Mouse (Mus musculus) limb, embryonic 15.5 days (tissue): Measurements from ENCODE around the gene Hs6st1. TPM values are rescaled to one million over a fixed set of nuclear protein-coding genes. Genes with fewer than 3 reads are reported as not detected.

Experiments
- ATAC-seq: fragments of 200-750 bp; cut with Nextera tagmentation; 2 replicates; pipeline ENCODE4 v1.8.0; 2017; ENCODE audit warnings: low read depth, moderate TSS enrichment; ENCODE audit not compliant: insufficient number of reproducible peaks, low FRiP score, low TSS enrichment
- H3K27ac ChIP-seq: fragments of 300-500 bp; sonication (generic); 2 replicates; pipeline ENCODE4 v1.5.1; 2015; ENCODE audit warnings: moderate library complexity, mild to moderate bottlenecking, inconsistent platforms
- H3K27me3 ChIP-seq: fragments of 300-500 bp; sonication (generic); 2 replicates; pipeline ENCODE4 v1.6.1; 2015; ENCODE audit warnings: inconsistent platforms
- H3K36me3 ChIP-seq: fragments of 300-500 bp; sonication (generic); 2 replicates; pipeline ENCODE4 v1.6.1; 2015; ENCODE audit warnings: inconsistent platforms
- H3K4me1 ChIP-seq: fragments of 300-500 bp; sonication (generic); 2 replicates; pipeline ENCODE4 v1.6.1; 2015; ENCODE audit warnings: inconsistent platforms
- H3K4me2 ChIP-seq: fragments of 300-500 bp; sonication (generic); 2 replicates; pipeline ENCODE4 v1.6.1; 2015; ENCODE audit warnings: mild to moderate bottlenecking, inconsistent platforms
- H3K4me3 ChIP-seq: fragments of 300-500 bp; sonication (generic); 2 replicates; pipeline ENCODE4 v1.5.1; 2015; ENCODE audit warnings: mild to moderate bottlenecking, inconsistent platforms
- H3K9ac ChIP-seq: fragments of 300-500 bp; sonication (generic); 2 replicates; pipeline ENCODE4 v1.6.1; 2015; ENCODE audit warnings: inconsistent platforms
- H3K9me3 ChIP-seq: fragments of 300-500 bp; sonication (generic); 2 replicates; pipeline ENCODE4 v1.6.1; 2016; ENCODE audit warnings: inconsistent platforms
- WGBS: fragments of 180-500 bp; shearing (Covaris S2); methylation state at CpG from one replicate; pipeline ENCODE4 v1.1.7; 2015; 5-methylcytosine and 5-hydroxymethylcytosine counted together
- polyA plus RNA-seq: library from polyadenylated mRNA; unstranded; fragments of >200 nt; fragmentation: Nextera tagmentation; extraction: Ambion mirVana; gene quantifications from 2 replicates; pipeline ENCODE4 v1.2.1, GENCODE M21; 2015

The Hs6st1 gene
- polyA plus RNA-seq, 1 experiment from 2014 or later = 6.5 TPM

DNA sequence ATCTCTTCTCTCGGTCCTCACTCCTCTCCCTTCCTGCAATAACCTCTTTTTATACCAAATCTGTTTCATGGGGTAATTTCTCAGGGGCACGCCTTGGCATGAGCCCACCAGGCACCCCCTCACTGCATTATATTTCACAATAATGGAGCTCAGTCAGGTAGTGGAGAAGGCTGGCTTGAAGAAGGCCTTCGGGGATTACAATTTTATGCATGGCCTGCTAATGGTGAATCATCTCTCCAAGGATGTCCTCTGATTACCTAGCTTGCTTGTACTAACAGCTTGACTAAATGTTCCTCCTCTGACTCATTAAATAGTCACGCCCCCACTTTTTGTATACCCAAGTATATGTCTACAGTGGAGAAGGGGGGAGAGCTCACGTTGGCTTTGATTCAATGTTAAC lies 48.3 kb downstream of the Hs6st1 start:
- no peaks in the 10 kb centered on the region for H3K36me3 ChIP-seq
- WGBS = 70% methylated on average over 5 of the region's 5 CpGs
- no peak for ATAC-seq
- H3K9ac ChIP-seq = no peak overlapping the region
- H3K27me3 ChIP-seq = no peaks in the 10 kb centered on the region
- H3K4me3 ChIP-seq = no peak overlapping the region
- H3K4me2 ChIP-seq = no peak overlapping the region
- H3K27ac ChIP-seq = no peak overlapping the region
- H3K9me3 ChIP-seq = no peaks in the 10 kb centered on the region
- no peaks in the 10 kb centered on the region for H3K4me1 ChIP-seq

DNA sequence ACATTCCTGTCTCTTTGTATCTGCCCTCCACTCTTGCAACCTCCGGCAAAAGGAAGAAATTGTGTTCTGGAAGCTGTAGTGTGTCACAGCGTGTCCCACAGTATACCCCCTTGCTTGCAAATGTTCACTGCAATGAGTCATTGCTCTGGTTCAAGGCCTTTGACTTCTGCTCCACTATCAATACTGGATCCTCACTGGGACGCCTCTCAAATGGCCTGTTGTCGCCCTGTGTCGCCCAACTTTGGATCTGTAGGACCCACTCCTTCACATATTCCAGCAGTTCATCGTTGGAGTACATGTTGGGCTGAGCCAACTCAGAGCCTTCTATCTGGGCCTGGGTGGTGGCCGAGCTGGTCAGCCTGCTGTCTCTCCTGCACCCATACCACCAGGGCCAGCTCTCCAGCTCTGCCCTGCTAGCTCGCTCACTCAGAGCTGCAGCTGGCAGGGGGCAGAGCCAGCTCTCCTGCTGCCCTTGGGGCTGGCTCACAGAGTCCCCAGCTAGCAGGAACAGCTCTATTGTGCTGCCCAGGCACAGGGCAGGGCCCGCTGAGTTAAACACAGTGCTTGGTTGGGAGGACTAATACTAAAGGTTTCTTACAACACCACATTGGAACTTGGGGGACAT lies 50.0 kb downstream of the Hs6st1 start:
- Histone ChIP-seq H3K4me1 (no peaks in the 10 kb centered on the region), H3K27ac (no peak overlapping the region), H3K27me3 (no peaks in the 10 kb centered on the region), H3K9ac (no peak overlapping the region), H3K4me2 (no peak overlapping the region), H3K36me3 (no peaks in the 10 kb centered on the region), H3K9me3 (no peaks in the 10 kb centered on the region), H3K4me3 (no peak overlapping the region)
- WGBS = 89% methylated on average over 9 of the region's 9 CpGs
- no peak for ATAC-seq

- H3K4me1 ChIP-seq = no peaks in the 10 kb centered on the region
- H3K4me3 ChIP-seq = no peak overlapping the region
- H3K4me2 ChIP-seq = no peak overlapping the region
- H3K27me3 ChIP-seq = no peaks in the 10 kb centered on the region
- no peaks in the 10 kb centered on the region for H3K36me3 ChIP-seq
- H3K9ac ChIP-seq = no peak overlapping the region
- no peak overlapping the region for H3K27ac ChIP-seq
- no peaks in the 10 kb centered on the region for H3K9me3 ChIP-seq
- ATAC-seq = no peak
- WGBS = 73% methylated on average over 3 of the region's 3 CpGs
These were observed 50.8 kb downstream of the Hs6st1 start for GRCm38 (mm10) chr1:36118958-36119357.

DNA sequence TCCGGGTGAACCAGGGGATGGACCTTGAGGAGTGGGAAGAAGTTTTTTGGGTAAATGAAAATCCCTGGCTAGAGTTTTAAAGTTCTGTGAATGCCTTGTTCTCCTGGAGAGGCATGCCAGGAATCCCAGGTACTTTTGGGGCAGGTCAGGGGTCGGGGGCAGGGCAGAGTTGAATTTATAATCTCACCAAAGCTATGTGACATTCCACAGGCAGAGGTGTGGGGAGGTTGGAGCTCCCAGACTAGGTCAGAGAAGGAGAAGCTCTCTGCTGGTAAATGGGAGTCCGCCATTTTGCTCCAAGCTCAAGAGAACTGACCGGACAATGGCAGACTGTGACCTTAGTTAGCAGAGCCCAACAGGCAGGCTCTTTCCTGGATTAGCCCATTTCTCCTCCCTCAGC lies 51.2 kb downstream of the Hs6st1 start:
- 79% methylated on average over 4 of the region's 4 CpGs for WGBS
- Histone ChIP-seq H3K4me3 (no peak overlapping the region), H3K4me2 (no peak overlapping the region), H3K4me1 (no peaks in the 10 kb centered on the region), H3K9me3 (no peaks in the 10 kb centered on the region), H3K27ac (no peak overlapping the region), H3K9ac (no peak overlapping the region), H3K27me3 (no peaks in the 10 kb centered on the region), H3K36me3 (no peaks in the 10 kb centered on the region)
- ATAC-seq = no peak

GRCm38 (mm10) chr1:36121172-36121571 lies 53.0 kb downstream of the Hs6st1 start:
- no peaks in the 10 kb centered on the region for H3K4me1 ChIP-seq
- no peak overlapping the region for H3K4me2 ChIP-seq
- no peaks in the 10 kb centered on the region for H3K27me3 ChIP-seq
- no peaks in the 10 kb centered on the region for H3K36me3 ChIP-seq
- no peak overlapping the region for H3K4me3 ChIP-seq
- H3K9ac ChIP-seq = no peak overlapping the region
- ATAC-seq = no peak
- H3K27ac ChIP-seq = no peak overlapping the region
- H3K9me3 ChIP-seq = no peaks in the 10 kb centered on the region
- 84% methylated on average over 8 of the region's 8 CpGs for WGBS

DNA sequence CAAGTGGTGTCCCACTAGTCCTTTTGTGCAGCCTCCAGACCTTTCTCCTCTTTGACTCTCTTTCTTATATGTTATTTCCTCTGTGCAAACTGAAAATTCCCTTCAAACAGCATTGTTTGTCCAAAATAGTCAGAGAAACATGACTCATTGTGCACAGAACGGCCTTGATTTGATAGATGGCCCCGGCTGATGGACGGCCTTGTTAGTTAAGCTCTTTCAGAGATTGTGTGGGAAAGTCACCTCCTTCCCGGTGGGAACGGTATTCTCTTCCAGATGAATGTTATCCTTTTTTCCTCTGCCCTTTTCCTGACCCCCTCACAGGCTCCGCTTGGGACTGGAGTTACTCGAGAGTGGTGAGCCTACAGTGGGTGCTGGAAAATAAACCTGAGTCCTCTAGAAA lies 56.9 kb downstream of the Hs6st1 start:
- 63% methylated on average over 7 of the region's 7 CpGs for WGBS
- ATAC-seq = no peak

GRCm38 (mm10) chr1:36129126-36129525 lies 60.9 kb downstream of the Hs6st1 start:
- H3K9me3 ChIP-seq = no peaks in the 10 kb centered on the region
- WGBS = 29% methylated on average over 4 of the region's 4 CpGs
- no peak for ATAC-seq

More for the DNA sequence above, 56.9 kb downstream of the Hs6st1 start:
- Histone ChIP-seq H3K36me3 (no peaks in the 10 kb centered on the region), H3K4me1 (no peaks in the 10 kb centered on the region), H3K9me3 (no peaks in the 10 kb centered on the region), H3K4me3 (no peak overlapping the region), H3K4me2 (no peak overlapping the region), H3K9ac (no peak overlapping the region), H3K27ac (no peak overlapping the region), H3K27me3 (no peaks in the 10 kb centered on the region)

DNA sequence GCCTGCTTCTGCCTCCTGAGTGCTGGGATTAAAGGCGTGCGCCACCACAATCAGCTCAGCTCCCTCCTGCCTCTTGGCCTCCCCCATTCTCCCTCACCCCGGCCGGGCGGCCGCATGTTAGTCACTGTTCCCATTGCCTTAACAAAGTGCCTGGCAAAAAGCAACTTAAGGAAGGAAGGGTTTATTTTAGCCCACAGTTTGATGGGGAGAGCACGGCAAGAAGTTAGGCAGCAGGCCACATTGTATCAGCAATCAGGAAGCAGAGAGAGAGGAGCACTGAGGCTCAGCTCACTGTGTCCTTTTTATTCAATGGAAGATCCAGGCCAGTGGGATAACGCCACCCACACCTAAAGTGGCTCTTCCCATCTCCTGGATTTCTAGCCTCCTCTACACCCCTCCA lies 61.7 kb downstream of the Hs6st1 start:
- no peak for ATAC-seq

More at GRCm38 (mm10) chr1:36129126-36129525, 60.9 kb downstream of the Hs6st1 start:
- Histone ChIP-seq H3K4me2 (no peak overlapping the region), H3K27ac (no peak overlapping the region), H3K4me1 (0 out of 2 replicates have a peak, but pooled peaks cover 2% of the 10 kb centered on the region), H3K36me3 (no peaks in the 10 kb centered on the region), H3K4me3 (no peak overlapping the region), H3K27me3 (no peaks in the 10 kb centered on the region), H3K9ac (no peak overlapping the region)

GRCm38 (mm10) chr1:36130307-36131035 lies 62.3 kb downstream of the Hs6st1 start:
- no peak for ATAC-seq
- no peak overlapping the region for H3K9ac ChIP-seq
- 90% methylated on average over 4 of the region's 4 CpGs for WGBS

More for the DNA sequence above, 61.7 kb downstream of the Hs6st1 start:
- Histone ChIP-seq H3K9ac (no peak overlapping the region), H3K27ac (no peak overlapping the region), H3K27me3 (no peaks in the 10 kb centered on the region), H3K4me3 (no peak overlapping the region), H3K4me2 (no peak overlapping the region), H3K4me1 (0 out of 2 replicates have a peak, but pooled peaks cover 2% of the 10 kb centered on the region), H3K36me3 (no peaks in the 10 kb centered on the region), H3K9me3 (no peaks in the 10 kb centered on the region)
- 91% methylated on average over 8 of the region's 8 CpGs for WGBS

GRCm38 (mm10) chr1:36131154-36131553 lies 63.0 kb downstream of the Hs6st1 start:
- ATAC-seq = no peak
- no peak overlapping the region for H3K9ac ChIP-seq
- WGBS = 34% methylated on average over 4 of the region's 4 CpGs

More at GRCm38 (mm10) chr1:36130307-36131035, 62.3 kb downstream of the Hs6st1 start:
- Histone ChIP-seq H3K4me2 (no peak overlapping the region), H3K27me3 (no peaks in the 10 kb centered on the region), H3K36me3 (no peaks in the 10 kb centered on the region), H3K4me1 (0 out of 2 replicates have a peak, but pooled peaks cover 2% of the 10 kb centered on the region), H3K27ac (no peak overlapping the region), H3K9me3 (no peaks in the 10 kb centered on the region), H3K4me3 (no peak overlapping the region)

GRCm38 (mm10) chr1:36131766-36132165 lies 63.6 kb downstream of the Hs6st1 start:
- Histone ChIP-seq H3K4me3 (no peak overlapping the region), H3K36me3 (no peaks in the 10 kb centered on the region), H3K4me2 (no peak overlapping the region), H3K27me3 (no peaks in the 10 kb centered on the region), H3K9ac (no peak overlapping the region), H3K4me1 (0 out of 2 replicates have a peak, but pooled peaks cover 2% of the 10 kb centered on the region), H3K9me3 (no peaks in the 10 kb centered on the region), H3K27ac (no peak overlapping the region)
- ATAC-seq = no peak
- WGBS = 63% methylated on average over 8 of the region's 8 CpGs

More at GRCm38 (mm10) chr1:36131154-36131553, 63.0 kb downstream of the Hs6st1 start:
- Histone ChIP-seq H3K36me3 (no peaks in the 10 kb centered on the region), H3K4me1 (0 out of 2 replicates have a peak, but pooled peaks cover 2% of the 10 kb centered on the region), H3K27ac (no peak overlapping the region), H3K4me3 (no peak overlapping the region), H3K27me3 (no peaks in the 10 kb centered on the region), H3K4me2 (no peak overlapping the region), H3K9me3 (no peaks in the 10 kb centered on the region)

- Histone ChIP-seq H3K4me3 (no peak overlapping the region), H3K27me3 (no peaks in the 10 kb centered on the region), H3K9ac (no peak overlapping the region), H3K4me2 (no peak overlapping the region), H3K27ac (no peak overlapping the region), H3K36me3 (no peaks in the 10 kb centered on the region), H3K9me3 (no peaks in the 10 kb centered on the region), H3K4me1 (0 out of 2 replicates have a peak, but pooled peaks cover 2% of the 10 kb centered on the region)
- no peak for ATAC-seq
- 64% methylated on average over 4 of the region's 4 CpGs for WGBS
These were observed 64.0 kb downstream of the Hs6st1 start for GRCm38 (mm10) chr1:36132211-36132610.
